In the genomic region with DNA sequence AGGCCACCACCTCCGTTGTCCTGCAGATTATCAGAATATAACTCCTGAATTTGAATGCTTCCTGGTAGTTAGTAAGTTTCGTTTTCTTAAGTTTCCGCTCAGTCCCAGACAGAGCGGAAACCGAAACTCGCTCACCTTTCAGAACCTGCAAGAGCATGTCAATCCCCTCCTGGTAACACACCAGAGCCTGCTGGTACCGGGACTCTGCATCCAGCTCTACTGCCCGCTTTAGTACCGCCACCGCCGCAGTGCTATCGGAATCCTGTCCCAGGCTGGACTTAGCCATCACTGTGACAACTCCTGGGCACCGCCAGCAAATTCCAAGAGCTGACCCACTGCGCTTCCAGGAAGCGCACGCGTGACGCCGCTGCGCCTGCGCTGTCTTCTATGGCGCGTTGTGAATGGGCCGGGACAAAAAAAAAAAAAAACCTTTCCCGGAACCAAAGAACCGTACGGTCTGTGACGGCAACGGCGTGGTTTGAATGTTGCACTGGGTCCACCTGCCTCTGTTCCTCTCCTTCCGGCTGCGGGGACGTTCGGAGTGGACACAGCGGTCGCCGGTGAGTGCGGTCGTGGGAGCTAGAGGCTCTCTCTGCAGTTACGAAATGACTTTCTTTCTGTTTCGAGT, we compare ENCODE assay signal across 8 mouse cellular contexts. TPM values are rescaled to one million over a fixed set of nuclear protein-coding genes. Genes with fewer than 3 reads are reported as not detected.
DNase-seq lines count a peak whose midpoint lies in the region; ATAC-seq lines count a peak whose summit lies in the region.

A gene (minus strand): TSS at position 387 of the 628 bp plus-strand sequence.
A gene (plus strand): TSS at position 453 of the 628 bp plus-strand sequence.

- DNase-seq in adrenal gland, adult (ENCODE audit: inconsistent age in 2 of 2, low spot score in 1 of 2), result peak; percentile 92 to 98
- peak; percentile 94 for DNase-seq in embryo, embryonic 10.5 days (ENCODE audit: low spot score)
- DNase-seq in gastrocnemius, postnatal 14 days, result peak; percentile 85
- peak; percentile 90 to 92 for DNase-seq in left cerebral cortex, postnatal 10 days (ENCODE audit: extremely low spot score in 1 of 2, low spot score in 2 of 2)
- DNase-seq in right cerebral cortex, postnatal 25 days, result peak; percentile 91
- peak; percentile 85 to 89 for DNase-seq in urinary bladder, postnatal 4 days (ENCODE audit: low spot score in 2 of 2)

- peak; percentile 86 for ATAC-seq in inflammation-experienced regulatory T-cells, adult 6 months
- peak; percentile 81 for ATAC-seq in megakaryocyte-erythroid progenitor cell, adult 5-6 weeks (replicated peaks; ENCODE audit: low FRiP score, low TSS enrichment, poor library complexity, severe bottlenecking)

- intact Hi-C loops in gastrocnemius, postnatal 14 days (cut with DNase I; ENCODE audit: low total_unique reads), result no loop called here
- intact Hi-C loops in left cerebral cortex, postnatal 10 days (cut with DNase I), result loop anchor here (2.0 kb wide), 1 partner anchor 107 kb away; a partner anchor contains a TSS

RNA-seq across cellular contexts. Expression of the first gene that starts in this region (rescaled TPM):
- total RNA-seq in gastrocnemius, postnatal 14 days (2021), result 1 to 10 TPM; 2.2 to 2.5 TPM
- 100 to 1,000 TPM in 2 of 3 experiments, 10 to 100 TPM in 1; 95.5 to 109 (median 105) TPM for polyA plus RNA-seq in inflammation-experienced regulatory T-cells, adult 6 months (2017; shearing (Covaris generic))
- total RNA-seq in left cerebral cortex, postnatal 10 days (2021), result 1 to 10 TPM; 8.3 to 9.2 TPM
- 35.8 and 79.7 TPM in 2 replicates for total RNA-seq in megakaryocyte-erythroid progenitor cell, adult 5-6 weeks (2014; fragmentation: Nextera tagmentation)
- 58.4 and 68.1 TPM in 2 replicates for total RNA-seq in megakaryocyte-erythroid progenitor cell, adult 5-6 weeks (2017)

RNA-seq across cellular contexts. Expression of the second gene that starts in this region (rescaled TPM):
- total RNA-seq in gastrocnemius, postnatal 14 days (2021), result 100 to 1,000 TPM; 229 to 257 TPM
- polyA plus RNA-seq in inflammation-experienced regulatory T-cells, adult 6 months (2017; shearing (Covaris generic)), result 100 to 1,000 TPM; 191 to 281 (median 223) TPM
- total RNA-seq in left cerebral cortex, postnatal 10 days (2021), result 100 to 1,000 TPM; 160 to 165 TPM
- 306 and 339 TPM in 2 replicates for total RNA-seq in megakaryocyte-erythroid progenitor cell, adult 5-6 weeks (2014; fragmentation: Nextera tagmentation)
- total RNA-seq in megakaryocyte-erythroid progenitor cell, adult 5-6 weeks (2017), result 255 and 318 TPM in 2 replicates

Comparison
In these comparisons a context has a peak if more than half of its experiments do, and no peak if none do; other contexts are left out.
1. Peak in every context shown above with its lines: DNase-seq and ATAC-seq.